Mouse (Mus musculus): ENCODE results near the gene Myrip.

Gene Myrip

DNA sequence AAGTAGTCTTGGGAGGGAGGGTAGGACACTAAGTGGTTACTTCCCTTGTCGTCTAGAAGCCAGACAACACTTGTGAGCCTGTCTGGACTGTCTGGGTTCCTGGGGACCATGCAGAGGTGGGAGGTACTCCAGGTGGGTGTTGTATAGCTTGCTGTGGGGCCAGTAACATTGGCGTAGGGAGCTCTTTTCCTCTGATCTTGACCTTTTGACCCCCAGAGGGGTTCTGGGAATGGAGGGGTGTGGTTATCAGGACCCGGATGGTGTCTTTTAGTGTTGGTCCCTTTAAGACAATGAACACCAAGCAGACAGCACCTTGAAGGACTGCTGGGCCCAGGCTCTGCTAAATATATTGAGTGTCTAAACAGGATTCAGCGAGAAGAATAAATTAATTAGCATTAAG is 36.9 kb downstream of the Myrip start:
- DNase-seq (ENCODE audit: low read depth): no peak

DNA sequence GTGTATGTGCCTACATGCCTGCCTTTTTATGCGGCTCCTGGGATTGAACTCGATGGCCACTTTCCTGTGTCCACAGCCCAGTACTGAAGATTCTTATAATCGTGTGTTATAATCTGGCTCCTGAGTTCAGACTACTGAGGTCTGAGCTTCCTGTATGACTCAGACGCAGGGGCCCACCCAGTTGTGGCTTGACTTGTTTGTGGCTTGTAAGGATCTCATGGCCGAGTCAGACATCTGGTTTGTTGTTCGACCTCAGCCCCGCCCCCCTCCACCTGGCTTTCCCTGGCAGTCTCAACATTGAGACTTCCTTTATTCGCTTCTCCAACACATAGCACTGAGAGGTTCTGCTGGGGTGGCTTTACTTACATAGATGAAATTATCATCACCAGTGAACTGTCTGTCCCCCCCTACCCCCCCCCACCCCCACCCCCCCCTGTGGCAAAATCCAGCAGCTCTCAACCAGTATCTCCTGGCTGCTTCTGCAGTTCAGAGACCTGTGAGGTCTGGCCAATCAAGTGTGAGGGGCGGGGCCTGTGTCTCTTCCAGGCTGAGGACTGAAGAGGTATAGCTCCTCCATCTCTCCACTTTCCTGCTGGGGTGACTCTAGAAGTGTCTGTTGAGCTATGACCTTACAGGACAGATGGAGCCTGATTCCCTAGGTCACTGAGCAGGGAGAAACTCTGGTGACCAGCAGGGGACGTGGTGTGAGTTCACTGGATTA is 38.8 kb downstream of the Myrip start:
- DNase-seq (ENCODE audit: low read depth): peak; percentile 71

DNA sequence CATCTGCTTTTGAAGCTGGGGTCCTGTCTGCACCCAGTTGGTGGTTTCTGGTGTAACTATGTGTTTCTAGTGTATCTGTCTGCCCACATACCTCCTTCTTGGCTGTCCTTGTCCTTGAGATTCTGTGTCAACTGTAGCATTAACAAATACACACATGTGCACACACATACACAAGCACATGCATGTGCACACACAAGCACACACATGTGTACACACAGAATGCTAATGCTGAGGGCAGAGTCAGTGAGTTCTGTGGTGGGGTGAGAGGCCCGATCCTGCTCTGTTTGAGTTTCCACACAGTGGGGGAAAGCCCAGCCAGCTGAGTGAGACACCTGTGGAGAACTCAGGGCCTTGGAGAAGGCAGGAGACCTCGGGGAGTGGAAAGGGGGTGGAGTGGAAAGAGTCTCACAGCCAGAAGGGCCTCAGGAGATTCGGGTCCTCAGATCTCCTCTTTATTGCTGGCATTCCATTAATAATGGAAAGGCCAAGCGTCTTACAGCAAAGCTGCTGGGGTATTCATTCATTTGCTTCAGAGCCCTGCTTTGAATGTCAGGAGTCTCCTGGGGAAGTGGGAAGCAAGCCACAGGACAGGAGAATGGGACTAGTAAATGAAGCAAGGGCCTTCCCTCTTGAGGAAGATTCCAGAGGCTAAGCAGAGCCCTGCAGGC is 41.9 kb downstream of the Myrip start:
- no peak for DNase-seq (ENCODE audit: low read depth)

DNA sequence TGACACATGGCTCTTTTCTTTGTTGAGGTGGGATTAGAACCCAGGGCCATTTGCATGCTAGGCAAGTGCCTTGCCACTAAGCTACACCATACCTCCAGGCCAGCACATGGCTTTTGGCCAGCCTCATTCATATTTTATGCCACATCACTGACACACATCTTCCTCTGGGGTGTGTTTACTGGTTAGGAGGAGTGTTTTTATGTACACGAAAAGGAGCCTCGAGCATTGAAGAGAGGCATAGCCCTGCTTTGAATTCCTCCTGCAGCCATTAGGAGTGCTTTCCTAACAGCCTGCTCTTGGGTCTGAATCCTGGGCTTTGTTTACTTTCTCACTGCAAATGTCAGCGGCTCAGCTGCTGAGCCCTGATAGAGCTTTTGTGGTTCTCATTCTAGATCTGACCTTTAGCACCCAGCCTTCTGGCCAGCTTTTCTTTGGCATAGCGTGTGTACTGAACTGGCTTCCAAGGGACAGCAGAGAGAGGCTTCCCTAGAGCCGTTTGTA is 44.4 kb downstream of the Myrip start:
- DNase-seq (ENCODE audit: low read depth): no peak

DNA sequence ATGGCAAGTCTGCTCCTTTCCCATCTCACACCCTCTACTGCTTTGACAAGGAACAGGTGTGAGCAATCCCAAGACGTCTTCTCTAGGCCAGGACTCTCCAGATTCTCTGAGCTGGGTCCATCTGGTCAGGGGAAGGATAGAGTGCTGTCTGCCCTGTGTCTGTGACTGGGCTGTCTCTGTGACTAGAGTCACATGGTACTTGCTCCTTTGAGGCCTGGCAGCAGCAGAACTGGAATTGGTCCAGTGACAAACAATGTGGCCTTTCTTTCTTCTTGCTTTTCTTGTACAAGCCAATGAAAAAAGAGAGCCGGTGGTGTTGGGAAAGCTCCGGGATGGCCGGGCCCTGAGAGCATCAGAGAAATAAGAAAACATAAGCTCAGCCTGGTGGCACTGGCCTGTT is 47.8 kb downstream of the Myrip start:
- DNase-seq (ENCODE audit: low read depth): no peak

DNA sequence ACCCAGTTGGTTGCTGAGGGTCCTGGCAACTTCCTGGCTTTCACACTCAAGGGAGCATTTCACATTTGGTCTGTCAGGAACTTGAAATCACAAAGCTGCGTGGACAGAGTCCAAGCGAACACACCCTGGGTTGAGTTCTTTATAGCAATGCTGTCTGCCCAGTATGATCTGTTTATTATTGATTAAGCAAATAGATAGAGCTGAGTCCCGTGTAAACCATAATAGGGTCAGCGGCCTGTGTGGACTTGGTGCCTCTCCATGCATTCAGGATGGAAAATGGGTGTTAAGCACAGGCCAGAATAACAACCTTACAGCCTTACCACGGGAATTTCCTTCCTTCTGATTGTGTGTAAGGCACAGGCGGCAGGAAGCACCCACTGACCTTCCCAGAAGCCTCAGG is 49.0 kb downstream of the Myrip start:
- no peak for DNase-seq (ENCODE audit: low read depth)

DNA sequence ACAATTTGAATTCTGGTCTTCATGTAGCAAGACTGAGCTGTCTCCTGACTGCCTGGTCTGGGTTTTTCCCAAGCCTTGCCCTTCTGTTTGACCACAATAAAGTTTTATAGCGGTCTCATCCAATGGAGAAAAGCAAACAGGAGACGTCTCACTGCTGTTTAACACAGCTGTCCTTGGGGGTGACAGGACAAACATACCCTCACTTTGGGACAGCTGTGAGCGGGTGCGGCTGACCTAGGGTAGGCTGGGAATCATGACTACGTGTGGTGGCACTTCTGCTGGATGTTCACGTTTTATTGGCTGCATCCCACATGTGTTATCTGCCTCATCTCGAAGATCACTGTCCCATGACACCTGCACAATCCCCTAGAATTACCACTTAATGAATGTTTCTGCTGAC is 49.7 kb downstream of the Myrip start:
- no peak for DNase-seq (ENCODE audit: low read depth)

DNA sequence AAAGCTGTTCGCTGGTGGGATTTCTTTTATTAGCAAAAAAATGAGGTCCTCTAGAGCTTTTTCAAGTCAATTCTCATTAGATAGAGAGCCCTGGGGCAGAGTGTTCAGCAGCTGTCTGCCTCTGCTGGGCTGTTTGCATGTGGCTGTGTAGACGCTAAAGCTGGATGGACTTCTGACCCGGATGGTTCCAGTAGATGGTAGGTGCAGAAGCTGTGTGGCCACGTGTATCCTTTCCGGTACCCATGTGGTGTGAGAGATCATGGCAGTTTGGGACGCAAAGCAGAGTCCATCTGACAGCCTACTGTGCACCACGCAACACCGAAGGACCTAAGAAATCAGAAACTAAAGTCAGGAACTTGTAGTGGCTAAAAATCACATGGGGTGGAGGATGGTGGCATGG is 50.2 kb downstream of the Myrip start:
- DNase-seq (ENCODE audit: low read depth): no peak

DNA sequence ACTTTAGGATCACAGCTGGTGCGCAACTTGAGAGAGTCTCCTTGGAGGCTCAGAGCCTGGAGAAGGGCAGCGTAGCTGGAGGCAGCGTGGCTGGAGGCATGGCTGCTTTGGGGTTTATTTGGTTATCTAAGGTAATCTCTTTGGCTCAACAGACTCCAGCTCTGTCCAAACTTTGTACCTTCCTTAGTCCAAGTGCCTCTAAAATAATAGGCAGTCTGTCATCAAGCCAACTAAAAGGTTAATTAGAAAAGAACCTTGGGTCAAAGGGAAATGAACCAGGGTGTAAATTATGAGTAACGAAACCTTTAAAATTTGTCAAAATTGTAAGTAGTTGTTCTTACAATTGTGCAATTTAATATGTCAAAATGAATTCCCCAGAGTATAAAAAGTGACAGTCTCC is 51.7 kb downstream of the Myrip start:
- no peak for DNase-seq (ENCODE audit: low read depth)

DNA sequence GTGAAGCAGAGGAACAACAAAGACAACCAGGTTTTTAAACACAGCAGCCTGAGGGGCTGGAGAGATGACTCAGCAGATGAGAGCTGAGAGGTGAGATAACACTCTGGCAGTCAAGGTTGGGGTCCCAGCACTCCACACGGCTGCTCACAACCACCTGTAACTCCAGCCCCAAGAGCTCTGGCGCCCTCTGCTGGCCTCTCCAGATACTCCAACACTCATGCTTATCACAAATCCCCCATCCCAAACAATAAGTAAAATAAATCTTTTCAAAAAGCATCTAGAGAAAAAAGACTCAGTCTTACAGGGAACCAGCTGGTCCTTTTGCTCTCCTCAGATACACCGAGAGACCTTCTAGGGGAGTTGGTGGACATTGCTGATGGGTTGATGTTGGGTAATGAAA is 52.7 kb downstream of the Myrip start:
- DNase-seq (ENCODE audit: low read depth): no peak

DNA sequence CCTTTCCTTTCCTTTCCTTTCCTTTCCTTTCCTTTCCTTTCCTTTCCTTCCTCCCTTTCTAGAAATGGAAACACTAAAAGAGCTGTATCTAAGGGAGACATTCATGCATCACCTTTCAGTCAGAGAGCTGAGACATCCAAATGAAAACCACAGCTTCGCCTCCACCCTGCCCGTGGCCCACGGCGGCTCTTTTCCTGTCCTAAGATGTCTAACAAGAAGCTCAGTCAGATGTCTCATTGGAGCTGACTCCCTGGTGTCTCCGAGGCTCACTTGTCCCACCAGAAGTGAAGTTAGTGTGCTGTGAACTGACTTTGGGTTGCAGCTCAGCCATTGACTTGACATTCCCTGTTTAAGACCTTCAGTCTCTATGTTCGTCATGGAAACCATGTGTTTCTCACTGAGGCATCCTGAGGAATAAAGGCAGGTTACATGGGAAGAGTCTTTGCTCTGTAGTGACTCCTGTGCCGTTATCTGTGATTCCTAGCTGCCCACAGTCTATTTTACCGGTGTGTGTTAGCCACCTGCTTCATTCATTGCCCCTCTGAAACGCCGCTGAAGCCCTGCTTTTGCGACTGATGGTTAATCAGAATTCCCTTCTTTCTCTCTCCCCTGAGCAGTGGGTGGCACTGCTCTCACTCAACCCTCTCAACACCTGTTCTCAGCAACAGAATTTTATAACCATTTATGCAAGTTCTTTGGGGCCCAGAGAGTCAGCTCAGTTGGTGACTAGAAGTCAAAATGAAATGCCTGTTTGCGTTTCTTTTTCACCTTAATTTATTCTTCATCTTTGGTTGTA is 53.4 kb downstream of the Myrip start:
- DNase-seq (ENCODE audit: low read depth): no peak

DNA sequence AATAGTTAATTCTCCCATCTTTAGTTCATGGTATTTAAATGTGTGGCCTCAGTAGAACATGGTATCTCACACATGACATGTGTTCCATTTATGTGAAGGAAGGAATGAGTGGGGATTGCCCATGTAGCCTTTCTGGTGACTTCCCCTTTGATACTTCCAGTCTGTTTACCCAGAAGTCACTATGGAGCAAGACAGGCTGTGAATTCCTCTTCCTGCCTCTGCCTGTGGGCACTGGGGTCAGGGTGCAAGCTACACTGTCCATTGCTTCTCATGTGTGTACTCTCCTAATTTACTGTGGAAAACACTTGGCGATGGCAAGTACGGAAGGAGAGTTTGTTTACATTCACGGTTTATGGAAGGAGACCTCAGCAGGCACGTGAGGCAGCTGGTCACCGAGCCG is 55.2 kb downstream of the Myrip start:
- DNase-seq (ENCODE audit: low read depth): no peak

DNA sequence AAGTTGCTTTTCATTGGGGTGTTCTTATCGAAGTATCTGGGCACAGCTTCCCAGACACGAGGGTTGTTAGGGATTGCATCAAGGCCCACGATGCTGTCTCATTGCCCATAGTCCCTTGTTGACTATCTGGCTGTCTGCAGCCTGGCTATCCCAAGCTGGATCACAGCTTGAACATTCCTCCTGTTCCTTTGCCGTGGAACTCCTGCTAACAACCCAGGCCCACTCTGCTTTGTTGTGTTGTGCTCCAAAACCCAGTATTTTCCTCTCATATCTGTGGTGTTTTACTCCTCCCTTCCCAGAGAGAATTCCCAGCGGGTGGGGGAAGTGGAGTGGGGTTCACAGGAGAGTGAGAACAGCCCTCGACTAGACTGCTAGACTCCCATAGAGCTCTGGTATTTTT is 56.7 kb downstream of the Myrip start:
- DNase-seq (ENCODE audit: low read depth): no peak

DNA sequence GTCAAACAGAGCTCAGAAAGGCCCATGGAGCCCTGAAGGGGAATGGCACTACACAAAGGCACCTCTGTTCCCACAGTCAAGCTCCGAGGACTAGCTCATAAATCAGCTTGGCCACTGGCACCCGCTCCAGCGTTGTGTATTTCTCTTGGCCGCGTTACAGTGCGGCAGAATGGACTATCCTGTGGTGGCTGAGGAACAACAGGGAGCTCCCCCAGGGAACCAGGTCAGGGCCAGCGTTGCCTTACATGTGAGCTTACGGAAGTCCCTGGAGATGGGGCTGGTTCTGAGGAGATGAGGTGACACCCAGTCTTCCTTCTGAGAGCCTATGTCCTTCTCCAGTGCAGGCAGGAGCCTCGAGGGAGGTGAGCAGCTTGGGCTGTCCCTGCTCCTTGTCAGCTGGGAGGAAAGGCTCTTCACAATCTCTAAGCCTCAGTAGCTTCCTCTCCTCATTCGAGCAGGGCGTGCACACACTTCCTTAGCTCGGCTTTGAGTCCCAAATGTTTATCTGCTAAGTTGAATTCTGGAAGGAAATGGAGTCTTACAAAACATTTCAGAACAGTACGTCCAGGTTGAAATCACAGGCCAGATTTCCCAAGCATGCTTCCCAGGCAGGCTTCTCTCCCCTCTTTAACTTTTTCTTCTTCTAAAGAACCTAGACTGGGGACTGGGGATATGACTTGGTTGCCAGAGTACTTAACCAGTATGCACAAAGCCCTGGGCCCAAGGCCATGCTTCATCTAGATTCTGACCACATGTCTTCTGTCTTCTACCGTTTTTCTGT is 59.3 kb downstream of the Myrip start:
- DNase-seq (ENCODE audit: low read depth): no peak

DNA sequence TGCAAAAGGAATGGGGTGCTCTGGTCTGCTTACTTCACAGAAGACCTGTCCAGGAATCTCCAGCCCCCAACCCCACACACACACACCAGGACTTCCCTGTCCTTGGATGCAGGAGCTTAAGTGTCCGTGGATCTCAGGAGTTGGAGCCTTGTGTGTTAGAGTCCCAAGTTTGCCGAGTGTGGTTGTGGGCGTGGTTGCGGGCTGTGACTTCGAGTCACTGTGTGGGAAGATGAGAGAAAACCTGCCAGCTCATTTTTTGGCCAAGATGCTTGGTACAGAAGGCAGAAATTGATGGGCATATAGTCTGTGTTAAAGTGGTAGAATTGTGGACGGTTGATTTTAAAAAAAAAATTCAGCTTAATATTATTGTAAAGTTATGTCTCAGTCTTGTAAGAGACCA is 60.3 kb downstream of the Myrip start:
- no peak for DNase-seq (ENCODE audit: low read depth)

DNA sequence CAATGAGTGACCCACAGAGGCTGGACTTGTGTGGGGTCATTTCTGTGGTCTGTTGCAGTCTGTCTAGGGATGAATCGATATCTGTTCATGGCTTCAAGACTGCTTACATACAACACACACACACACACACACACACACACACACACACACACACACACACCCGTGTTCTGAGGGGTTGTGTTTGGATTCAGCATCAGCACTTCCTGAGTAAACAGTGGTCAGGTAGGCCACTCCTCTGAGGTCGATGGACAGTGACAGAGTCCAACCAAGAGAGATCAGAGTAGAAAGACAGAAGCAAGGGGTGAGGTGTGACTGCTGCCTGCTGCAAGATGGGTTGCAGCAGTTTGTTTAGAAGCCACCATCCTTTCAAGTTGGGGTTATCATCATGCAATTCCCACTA is 61.4 kb downstream of the Myrip start:
- no peak for DNase-seq (ENCODE audit: low read depth)

DNA sequence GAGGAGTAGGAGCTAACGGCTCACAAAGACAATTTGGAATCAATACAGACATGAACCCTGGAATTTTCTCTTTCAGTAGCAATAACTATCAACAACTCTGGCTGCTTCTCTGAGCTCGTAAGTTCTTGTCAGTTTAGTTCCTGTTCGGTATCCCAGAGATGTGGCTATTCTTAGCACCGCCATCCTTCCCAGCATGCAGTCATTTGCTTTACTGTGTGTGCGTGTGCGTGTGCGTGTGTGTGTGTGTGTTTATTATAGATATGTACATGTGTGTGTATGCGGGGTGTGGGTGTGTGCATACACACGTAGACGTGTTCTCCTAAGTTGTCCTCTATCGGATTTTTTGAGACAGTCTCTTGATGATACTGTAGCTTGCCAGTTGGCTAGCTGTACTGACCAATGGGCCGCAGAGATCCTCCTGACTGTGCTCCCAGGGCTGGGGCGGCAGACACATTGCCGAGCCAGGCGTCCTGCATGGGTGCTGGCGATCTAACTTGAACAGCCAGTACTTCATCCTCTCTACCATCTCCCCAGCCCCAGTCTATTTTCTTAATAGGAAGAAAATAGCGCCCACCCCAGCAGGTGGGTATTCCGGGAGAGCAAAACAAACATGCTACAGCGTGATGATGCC is 63.5 kb downstream of the Myrip start:
- no peak for DNase-seq (ENCODE audit: low read depth)

DNA sequence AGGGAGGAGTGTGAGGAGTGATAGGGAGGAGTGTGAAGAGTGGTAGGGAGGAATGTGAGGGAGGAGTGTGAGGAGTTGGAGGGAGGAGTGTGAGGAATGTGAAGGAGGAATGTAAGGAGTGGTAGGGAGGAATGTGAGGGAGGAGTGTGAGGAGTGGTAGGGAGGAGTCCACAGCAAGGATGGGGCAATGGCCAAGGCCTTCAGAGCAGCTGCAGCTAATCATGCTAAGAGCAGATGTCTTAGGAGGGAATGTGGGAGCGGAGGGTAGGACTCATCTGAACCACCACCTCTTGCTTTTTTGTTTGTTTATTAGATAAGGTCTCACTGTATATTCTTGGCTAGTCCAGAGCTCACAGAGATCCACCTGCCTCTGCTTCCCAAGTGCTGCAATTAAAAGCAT is 66.2 kb downstream of the Myrip start:
- no peak for DNase-seq (ENCODE audit: low read depth)

DNA sequence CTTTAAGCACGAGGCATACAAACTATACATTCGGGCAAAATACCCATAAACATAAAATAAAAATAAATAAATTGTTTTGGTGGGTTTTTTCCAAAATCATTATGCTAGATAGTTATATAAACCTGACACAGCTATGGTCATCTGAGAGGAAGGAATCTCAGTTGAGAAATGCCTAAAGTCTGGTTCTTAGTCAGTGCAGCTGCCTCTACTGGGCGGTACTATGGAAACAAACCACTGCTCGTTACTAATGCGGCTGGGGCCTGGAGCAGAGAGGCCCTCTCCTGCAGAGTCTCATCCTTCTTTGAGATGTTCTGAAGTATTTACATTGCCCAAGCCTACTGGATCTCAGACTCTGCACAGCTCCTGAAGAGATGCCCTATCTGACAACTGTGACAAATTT is 70.3 kb downstream of the Myrip start:
- no peak for DNase-seq (ENCODE audit: low read depth)

DNA sequence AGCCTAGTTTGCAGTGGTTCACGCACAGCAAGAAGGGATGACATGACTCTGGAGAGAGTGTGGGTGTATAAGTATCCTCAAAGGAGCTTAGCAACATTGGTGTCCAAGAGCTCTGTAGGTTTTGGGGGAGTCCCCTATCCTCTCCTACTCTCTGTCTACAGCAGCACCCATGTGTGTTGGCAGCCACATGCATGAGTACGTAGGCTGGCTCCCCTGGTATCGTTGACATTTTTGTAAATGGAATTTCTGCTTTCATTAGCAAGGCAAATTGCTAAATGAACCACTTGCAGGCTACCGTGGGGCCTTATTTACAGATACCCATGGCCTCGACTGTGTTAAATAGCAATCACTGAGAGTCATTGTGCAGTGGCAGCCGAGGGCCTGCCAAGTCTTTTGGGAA is 71.0 kb downstream of the Myrip start:
- DNase-seq (ENCODE audit: low read depth): no peak

DNA sequence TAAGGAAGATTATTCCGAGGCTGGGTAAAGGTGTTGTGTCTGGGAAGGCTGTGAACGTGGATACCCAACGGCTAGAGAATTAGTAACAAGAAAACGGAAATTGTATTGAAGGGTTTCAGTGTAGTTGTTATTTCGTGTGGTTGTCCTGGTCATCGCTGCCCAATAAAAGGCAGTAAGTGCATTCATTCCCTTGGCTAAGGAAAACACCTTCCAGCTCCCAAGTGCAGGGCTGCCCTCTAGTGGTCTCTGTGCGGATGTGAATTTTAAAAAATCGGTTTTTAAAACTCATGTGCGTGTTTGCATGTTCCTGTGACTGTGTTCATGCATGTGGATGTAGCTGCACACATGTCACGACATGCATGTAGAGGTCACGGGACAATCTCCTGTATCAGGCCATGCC is 76.4 kb downstream of the Myrip start:
- peak; percentile 60 for DNase-seq (ENCODE audit: low read depth)

DNA sequence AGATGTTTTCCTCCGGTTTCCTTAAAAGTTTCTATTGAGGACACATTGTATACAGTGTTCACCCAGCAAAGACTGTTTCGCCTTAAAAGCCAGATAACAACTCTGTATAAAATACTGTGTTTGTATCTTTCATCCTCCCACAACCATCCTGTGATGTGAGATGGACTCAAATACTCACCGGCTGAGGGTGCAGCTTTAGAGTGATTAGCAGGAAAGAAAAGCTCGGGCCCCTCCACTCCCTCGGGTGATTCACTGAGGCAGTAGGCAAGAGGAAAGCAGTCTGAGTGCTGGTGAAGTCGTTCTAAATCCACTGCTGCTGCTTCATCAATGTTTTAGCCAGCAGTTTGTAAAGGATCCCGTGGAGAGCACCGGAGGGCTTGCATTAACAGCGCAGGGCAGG is 93.9 kb downstream of the Myrip start:
- DNase-seq (ENCODE audit: low read depth): no peak
